Mouse (Mus musculus): Measurements from ENCODE around the gene Mcu. TPM values are rescaled to one million over a fixed set of nuclear protein-coding genes. Genes with fewer than 3 reads are reported as not detected.
A peak's percentile ranks its signal among the peaks of the same experiment; 100 is the strongest.

Mcu gene
- total RNA-seq, 2 experiments from 2014 or later, result 57.8 to 62.1 TPM

- DNase-seq (ENCODE audit: low spot score in 2 of 2), result peak in 1 of 2 experiments; percentile 34
Measured at GRCm38 (mm10) chr10:59538767-59539532, 77.5 kb downstream of the Mcu start.

DNA sequence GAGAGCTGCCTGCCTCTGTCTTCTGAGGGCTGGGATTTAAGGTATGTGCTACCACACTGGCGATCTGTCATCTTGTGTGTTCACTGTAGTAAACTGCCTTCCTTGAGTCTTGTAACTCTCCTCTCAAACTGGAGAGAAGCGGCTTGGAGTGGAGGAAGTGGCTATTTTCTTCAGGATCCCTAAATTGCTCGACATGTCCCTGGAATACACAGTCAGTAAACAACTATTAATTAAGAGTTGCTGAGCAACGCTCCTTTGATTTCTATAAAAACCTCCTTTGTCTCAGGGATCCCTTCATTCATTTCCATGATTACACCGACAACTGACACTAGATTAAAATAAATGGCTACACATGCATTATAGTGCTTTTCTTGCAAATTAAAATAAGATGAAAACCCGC is 78.4 kb downstream of the Mcu start:
- DNase-seq (ENCODE audit: low spot score in 2 of 2), result no peak

DNA sequence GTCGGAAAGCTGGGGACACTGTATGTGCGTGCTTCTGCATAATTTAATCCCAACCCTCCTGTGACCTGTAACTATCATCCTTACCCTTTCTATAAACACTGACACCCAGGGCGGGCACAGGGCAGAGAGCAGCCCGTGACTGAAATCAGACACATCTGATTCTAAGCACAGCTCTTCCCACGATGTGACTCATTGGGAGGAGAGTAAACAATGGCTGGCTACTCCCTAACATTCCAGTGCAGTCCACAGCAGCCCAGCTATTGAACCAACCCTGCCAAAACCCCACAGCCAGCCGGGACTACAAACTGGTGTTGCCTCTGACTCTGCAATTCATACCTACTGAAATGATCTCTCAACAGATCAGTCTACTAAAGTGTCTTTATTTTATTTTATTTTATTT is 78.9 kb downstream of the Mcu start:
- no peak for DNase-seq (ENCODE audit: low spot score in 2 of 2)

GRCm38 (mm10) chr10:59532256-59532655 is 84.2 kb downstream of the Mcu start:
- DNase-seq (ENCODE audit: low spot score in 2 of 2), result no peak

DNA sequence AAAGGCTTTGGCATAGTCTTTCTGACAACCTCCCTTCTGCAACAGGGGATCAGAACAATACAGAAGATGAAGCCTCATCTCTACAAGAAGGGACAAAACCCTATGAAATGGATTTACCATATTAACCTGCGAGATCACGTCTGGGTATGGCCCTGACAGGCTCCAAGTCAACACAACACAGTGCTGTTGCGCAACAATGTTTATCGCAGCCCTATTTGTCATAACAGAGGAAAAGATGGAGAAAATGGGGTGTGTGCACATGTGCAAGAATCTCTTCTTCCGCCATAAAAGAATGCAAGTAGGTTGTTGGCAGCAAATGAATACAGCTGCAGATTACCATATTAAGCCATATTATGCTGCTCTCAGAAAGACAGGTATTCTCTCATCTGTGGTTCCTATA is 88.7 kb downstream of the Mcu start:
- DNase-seq (ENCODE audit: low spot score in 2 of 2), result no peak

DNA sequence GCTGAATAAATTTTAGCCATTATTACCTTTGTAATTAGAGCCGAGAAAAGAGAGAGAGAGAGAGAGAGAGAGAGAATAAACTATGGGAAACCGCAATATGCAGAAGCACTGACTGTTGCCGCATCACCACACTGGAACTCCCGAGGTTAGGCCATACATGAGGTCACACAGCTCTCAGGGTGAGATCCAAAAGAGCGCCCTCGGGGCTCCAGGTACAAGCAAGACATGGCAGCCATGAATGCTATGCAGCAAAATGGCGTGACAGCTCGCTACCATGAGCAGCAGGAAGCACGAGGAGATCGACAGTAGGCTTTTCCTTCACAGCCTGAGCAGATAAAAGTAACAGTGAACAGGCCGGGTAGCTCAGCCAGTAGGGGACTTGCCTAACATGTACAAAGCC is 89.2 kb downstream of the Mcu start:
- DNase-seq (ENCODE audit: low spot score in 2 of 2), result no peak

GRCm38 (mm10) chr10:59524675-59525074 is 91.8 kb downstream of the Mcu start:
- DNase-seq (ENCODE audit: low spot score in 2 of 2), result no peak

- no peak for DNase-seq (ENCODE audit: low spot score in 2 of 2)
Measured at GRCm38 (mm10) chr10:59523826-59524331, 92.6 kb downstream of the Mcu start.

DNA sequence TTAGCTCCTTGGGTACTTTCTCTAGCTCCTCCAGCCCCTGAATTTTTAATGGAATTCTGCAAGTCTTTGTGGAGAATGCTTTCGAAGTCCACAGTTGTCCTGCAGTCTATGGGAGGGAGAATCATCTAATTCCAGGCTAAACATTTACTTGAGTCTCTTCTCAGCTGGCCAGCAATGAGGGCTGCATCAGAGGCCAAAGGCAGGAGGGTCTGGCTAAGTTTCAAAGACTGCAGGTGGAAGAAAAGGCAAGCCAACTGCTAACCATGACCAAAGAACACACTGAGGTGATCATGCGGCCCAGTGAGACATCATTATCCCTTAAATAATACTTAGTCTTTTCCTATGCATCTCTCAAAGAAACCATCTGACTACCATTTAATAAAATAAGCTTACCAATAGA is 95.8 kb downstream of the Mcu start:
- no peak for DNase-seq (ENCODE audit: low spot score in 2 of 2)

DNA sequence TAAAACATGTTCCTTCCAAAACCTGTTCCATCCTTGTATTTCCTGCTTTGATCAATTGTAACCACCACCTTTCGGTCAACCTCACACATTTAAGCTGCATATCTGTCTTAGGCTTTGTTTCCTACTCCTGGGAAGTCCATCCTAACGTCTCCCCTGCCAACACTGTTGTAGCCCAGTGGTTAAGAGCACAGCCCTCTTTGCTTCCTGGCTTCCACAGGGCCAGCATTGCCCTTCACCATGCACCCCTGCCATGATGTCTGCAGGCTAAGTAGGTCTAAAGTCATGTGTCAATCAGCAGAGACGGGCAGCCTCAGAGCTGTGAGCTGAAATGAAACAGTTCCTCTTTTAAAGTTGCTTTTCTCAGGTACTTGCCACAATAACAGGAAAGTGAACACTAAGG is 97.1 kb downstream of the Mcu start:
- DNase-seq (ENCODE audit: low spot score in 2 of 2), result no peak

GRCm38 (mm10) chr10:59517201-59517600 is 99.3 kb downstream of the Mcu start:
- no peak for DNase-seq (ENCODE audit: low spot score in 2 of 2)

- no peak for DNase-seq (ENCODE audit: low spot score in 2 of 2)
Measured at GRCm38 (mm10) chr10:59514739-59515464, 101.6 kb downstream of the Mcu start.

DNA sequence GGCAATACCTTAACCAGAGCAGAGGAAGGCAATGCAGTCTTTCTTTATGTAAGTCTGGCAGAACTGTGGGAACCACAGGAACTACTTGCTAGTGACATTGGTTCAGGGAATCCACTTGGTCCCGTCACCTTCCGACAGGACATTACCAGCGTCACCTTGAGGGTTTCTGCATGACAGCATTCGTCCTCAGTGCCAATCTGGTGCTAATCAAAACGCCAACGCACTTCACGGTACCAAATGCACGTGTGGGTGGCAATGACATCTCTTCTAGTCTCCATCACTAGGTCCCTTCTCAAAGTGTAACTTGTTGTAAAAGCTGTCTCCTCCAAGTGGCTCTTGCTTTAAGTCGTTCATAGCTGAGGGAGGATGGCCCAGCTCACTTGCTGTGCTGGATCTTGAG is 104.3 kb downstream of the Mcu start:
- DNase-seq (ENCODE audit: low spot score in 2 of 2), result no peak

- no peak for DNase-seq (ENCODE audit: low spot score in 2 of 2)
Measured at GRCm38 (mm10) chr10:59511427-59511963, 105.0 kb downstream of the Mcu start.

DNA sequence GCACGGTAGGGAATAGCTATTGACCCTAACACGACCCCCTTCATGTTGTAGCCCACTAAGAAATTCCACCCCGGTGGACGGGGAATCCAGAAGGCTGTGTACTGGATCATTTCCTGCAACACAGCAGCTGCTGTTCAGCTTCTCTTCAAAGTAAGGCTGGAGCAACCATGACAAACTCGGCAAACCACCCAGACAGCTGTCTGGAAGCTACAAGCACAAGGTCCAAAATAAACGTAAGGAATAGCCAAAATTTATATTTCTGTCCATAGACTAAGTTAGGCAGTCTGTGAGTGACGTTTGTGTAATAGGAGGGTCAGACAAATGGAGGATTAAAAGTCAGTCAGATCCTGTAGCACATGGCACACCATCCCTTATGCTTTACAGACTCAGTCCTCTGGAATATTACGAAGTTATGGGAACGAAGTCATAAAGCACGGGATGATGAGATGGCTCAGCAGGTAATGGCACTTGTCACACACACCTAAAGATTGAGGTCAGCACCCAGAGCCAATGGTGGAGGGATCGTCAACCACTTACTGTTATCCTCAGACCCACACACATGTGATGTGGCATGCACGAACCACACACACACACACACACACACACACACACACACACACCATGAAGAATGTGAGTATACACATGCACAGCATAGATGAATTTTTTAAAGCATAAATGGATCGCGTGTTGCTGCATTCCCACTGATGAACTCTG is 105.6 kb downstream of the Mcu start:
- no peak for DNase-seq (ENCODE audit: low spot score in 2 of 2)

DNA sequence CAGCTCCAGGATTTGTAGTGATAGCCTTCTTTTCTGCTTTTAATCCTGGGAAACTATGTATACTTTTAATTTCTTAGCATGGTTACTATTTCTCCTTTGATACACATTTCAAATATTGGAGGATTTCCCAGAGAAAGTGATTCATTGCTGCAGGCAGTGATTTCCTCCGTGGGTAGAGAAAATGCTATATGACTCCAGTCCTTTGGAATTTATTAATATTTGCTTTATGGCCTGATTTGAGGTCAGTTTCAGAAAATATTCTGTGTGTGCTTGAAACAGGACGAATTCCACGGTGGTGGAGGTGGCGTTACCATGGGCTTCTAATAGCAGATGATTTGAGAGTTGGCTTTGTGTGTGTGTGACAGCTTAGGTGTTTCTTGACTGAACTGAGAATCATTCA is 107.3 kb downstream of the Mcu start:
- DNase-seq (ENCODE audit: low spot score in 2 of 2), result no peak

- no peak for DNase-seq (ENCODE audit: low spot score in 2 of 2)
Measured at GRCm38 (mm10) chr10:59506711-59507110, 109.8 kb downstream of the Mcu start.

DNA sequence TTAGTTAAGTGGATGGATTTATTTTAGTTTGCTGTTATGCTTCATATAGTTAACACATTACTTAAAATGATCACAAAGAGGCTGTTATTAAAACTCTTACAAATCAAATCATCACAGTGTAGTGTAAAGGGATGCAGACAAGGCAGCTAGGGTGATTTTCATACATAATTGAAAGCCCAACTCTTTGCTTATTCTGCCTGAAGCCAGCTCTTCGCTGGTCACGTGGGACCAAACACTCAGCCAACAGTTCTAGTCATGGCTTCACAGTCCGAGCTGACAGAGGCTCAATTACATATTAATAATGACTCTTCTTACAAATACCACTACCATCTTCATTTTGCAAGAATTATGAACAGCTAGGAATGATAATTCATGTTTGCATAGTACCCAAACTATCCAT is 112.2 kb downstream of the Mcu start:
- DNase-seq (ENCODE audit: low spot score in 2 of 2), result no peak

DNA sequence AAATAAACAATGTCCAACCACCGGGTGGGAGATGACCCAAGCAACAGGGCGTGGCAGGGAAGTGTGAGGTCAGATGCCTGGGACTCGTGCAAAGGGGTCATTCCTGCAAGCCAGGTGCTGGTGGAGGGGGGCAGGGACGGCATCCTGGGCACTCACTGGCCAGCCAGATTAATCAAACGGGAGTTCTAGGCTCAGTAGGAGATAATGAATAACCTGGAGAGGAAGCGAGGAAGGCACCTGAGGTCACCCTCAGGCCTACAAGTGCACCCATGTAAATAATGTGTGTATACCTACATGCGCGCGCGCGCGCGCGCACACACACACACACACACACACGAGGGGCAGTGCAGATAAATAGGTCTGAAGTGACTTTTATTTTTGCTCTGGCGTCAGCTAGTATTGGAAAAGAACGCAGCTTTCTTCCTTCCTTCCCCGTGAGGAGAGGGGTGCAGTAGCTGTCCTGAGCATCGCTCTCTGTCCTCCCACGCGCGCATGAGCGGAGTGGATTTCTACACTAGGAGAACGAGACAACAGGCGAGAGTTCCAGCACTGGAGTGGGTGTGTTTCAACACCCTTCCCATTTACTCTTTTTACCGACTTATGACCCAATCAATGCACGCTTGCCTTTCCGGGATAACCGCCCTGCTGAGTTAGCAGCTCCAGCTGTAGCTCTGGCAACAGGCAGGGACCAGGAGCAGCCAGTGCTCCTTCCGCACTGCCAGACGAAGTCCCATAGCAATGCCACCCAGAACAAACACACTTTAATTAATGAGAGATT is 112.9 kb downstream of the Mcu start:
- peak; percentile 46 to 53 for DNase-seq (ENCODE audit: low spot score in 2 of 2)

GRCm38 (mm10) chr10:59502381-59502780 is 114.1 kb downstream of the Mcu start:
- DNase-seq (ENCODE audit: low spot score in 2 of 2), result no peak

DNA sequence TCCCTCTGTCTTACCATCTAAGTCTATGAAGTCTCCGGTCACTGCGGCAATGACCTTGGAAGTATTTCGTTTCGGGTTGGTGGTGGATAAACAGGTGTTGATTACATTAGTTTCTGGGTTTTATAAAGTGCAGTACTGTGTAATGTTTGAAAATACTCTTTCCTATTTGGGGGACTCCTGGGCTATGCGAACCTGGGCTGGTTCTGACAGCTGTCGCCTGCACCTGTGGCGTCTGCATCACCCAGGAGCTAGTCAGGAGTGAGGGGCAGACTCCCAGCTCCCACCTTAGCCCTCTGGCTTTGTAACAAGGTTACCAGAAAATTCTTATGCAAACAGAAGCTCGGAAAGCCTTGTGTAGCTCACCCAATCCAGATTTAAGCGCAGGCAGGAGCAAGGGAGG is 114.7 kb downstream of the Mcu start:
- no peak for DNase-seq (ENCODE audit: low spot score in 2 of 2)

Data from layer of hippocampus, postnatal 10 days (tissue).